In genomic region chr6:81472506-81472905, GRCm38 (mm10) we compare ENCODE assay signal across 17 mouse cellular contexts.
"Had no signal": no experiment of that assay in that cellular context is flagged by ENCODE, and none has a peak within 500 bp of the region (broad histone marks: within the 10 kb centered on the region; RNA-seq: fewer than 3 reads in every experiment).

No protein-coding gene starts in this region.

- DNase-seq: kidney, adult 9 months; kidney, postnatal 36 days; liver; liver, embryonic 13.5 days; liver, postnatal 0 days; lung, postnatal 14 days; right cerebral cortex, postnatal 4 days; spleen, adult 18-20 months; thymus, adult 18-20 months; thymus, postnatal 14 days had no signal

- H3K36me3 ChIP-seq: limb, embryonic 12.5 days; liver, embryonic 13.5 days; lung, embryonic 15.5 days had no signal

- H3K27me3 ChIP-seq: limb, embryonic 12.5 days; liver, embryonic 13.5 days; lung, embryonic 15.5 days; megakaryocyte, embryonic 14.5 days had no signal

- H3K27ac ChIP-seq: kidney, postnatal 0 days; left cerebral cortex, adult 2 months; limb, embryonic 12.5 days; liver, embryonic 13.5 days; lung, embryonic 15.5 days; macrophage had no signal

- H3K4me2 ChIP-seq: limb, embryonic 12.5 days; liver, embryonic 13.5 days; lung, embryonic 15.5 days; midbrain, embryonic 11.5 days had no signal

- H3K9me3 ChIP-seq: limb, embryonic 12.5 days; liver, embryonic 13.5 days; lung, embryonic 15.5 days; megakaryocyte, embryonic 14.5 days had no signal

- ATAC-seq: liver, postnatal 0 days had no signal

- H3K9ac ChIP-seq: limb, embryonic 12.5 days; liver, embryonic 13.5 days; liver, postnatal 0 days; lung, embryonic 15.5 days had no signal

- H3K4me1 ChIP-seq: limb, embryonic 12.5 days; liver, embryonic 13.5 days; lung, embryonic 15.5 days; megakaryocyte, embryonic 14.5 days had no signal

- H3K4me3 ChIP-seq: left cerebral cortex, adult 2 months; limb, embryonic 12.5 days; liver, embryonic 13.5 days; lung, embryonic 15.5 days; megakaryocyte, embryonic 14.5 days had no signal
